Mouse (Mus musculus): ENCODE measurements around the gene Pkn2.

Gene Pkn2

DNA sequence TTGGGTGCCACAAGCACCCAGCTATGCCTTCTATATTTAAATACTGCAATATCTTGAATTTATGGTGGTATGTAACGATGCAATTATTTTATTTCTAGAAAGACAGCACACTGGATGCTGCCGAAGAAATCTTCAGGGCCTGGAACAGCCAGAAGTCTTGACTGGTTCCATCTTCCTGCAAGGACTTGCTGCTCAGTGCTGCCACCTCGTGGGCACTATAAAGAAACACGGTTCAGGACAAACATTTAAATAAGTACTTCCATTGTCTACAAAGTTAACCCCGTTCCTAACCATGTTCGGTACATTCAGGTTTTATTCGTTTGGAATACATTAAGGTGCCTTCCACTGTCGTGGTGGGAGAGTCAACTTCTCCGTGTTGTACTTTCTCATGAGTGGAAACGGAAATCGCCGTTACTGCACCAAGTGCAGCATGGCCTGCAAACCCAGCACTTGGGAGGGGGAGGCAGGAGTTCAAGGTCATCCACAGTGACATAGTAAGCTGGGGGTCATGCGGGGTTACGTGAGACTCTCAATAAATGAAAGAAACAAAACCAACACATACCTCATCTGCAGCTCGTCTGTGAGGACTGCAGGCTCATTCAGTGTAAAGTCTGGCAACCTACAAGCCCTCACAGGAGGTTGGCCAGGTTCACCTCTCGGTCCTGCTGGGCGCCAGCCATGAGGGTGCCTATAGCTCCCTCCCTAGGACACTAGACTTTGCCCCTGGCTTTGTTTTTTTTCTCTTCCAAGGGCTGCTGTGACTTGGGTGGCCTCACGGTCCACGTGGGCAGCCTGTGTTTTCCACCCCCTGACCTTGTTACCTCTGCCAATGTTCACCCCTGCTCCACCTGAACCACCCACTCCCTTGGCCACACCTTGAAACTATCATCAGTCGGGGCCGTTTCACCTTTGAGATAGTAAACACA lies 137.6 kb downstream of the Pkn2 start:
- in situ Hi-C loops (cut with MseI, MboI) = no loop called here
